Mouse (Mus musculus) liver, embryonic 14.5 days (tissue): ENCODE measurements around the gene Hc.

ENCODE experiments used
- CTCF ChIP-seq: IDR thresholded peaks from 2 replicates; pipeline ENCODE4 v1.5.1; 2016; ENCODE audit warnings: antibody characterized with exemption, low read depth, control low read depth
- EP300 ChIP-seq: IDR thresholded peaks from 2 replicates; pipeline ENCODE4 v1.6.1; 2016; ENCODE audit warnings: antibody characterized with exemption, low read depth

DNA sequence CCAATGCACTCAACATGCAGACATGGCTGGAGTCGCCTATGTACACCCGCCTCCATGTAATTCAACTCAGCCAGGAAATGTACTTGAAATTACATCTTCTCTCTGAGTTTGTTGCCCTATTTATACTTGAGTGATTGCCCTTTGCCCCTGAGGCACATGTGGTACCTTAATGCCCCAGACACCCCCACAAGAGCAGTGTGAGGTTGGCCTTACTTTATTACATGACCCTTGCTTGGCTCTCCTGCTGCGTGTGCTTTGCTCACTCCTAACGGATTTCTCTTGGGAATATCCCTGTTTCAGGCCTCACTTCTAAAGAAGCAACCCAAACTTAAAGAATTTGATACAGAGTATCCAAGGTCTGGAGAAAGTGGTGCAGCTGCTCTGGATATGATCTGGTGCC, 9.0 kb upstream of the Hc start:
- TF ChIP-seq CTCF (no peak), EP300 (no peak)
